Mouse (Mus musculus): Measurements from ENCODE around the gene Herc2. TPM values are rescaled to one million over a fixed set of nuclear protein-coding genes. Genes with fewer than 3 reads are reported as not detected.

Gene Herc2
- polyA plus RNA-seq (2014; fragmentation: Illumina TruSeq; extraction: RNeasy Lipid Tissue Mini Kit (QIAGEN cat#74804); ENCODE audit: low read depth, low replicate concordance), result 31.6 TPM

GRCm38 (mm10) chr7:56049831-56050321 lies at the start of gene Herc2:
Gene Herc2, plus strand, starts transcription at chr7:56050196.

GRCm38 (mm10) chr7:56019930-56020253 lies 30.1 kb upstream of the Herc2 start, which contains the start of gene Nipa1:
Gene Nipa1, minus strand, starts transcription at chr7:56019954.

GRCm38 (mm10) chr7:56239543-56239942 lies 189.5 kb downstream of the Herc2 start, which contains the start of gene Oca2:
Gene Oca2, plus strand, starts transcription at chr7:56239760.

Other genes with a start within 250 kb of the Herc2 start
- 35.6 TPM for gene Cyfip1, start 208.5 kb upstream of the Herc2 start, polyA plus RNA-seq (2014; fragmentation: Illumina TruSeq; extraction: RNeasy Lipid Tissue Mini Kit (QIAGEN cat#74804); ENCODE audit: low read depth, low replicate concordance)
- gene Nipa2, start 87.7 kb upstream of the Herc2 start, polyA plus RNA-seq (2014; fragmentation: Illumina TruSeq; extraction: RNeasy Lipid Tissue Mini Kit (QIAGEN cat#74804); ENCODE audit: low read depth, low replicate concordance), result 94.4 TPM
- 16.8 TPM for gene Nipa1, start 30.2 kb upstream of the Herc2 start, polyA plus RNA-seq (2014; fragmentation: Illumina TruSeq; extraction: RNeasy Lipid Tissue Mini Kit (QIAGEN cat#74804); ENCODE audit: low read depth, low replicate concordance)
- not detected for gene Oca2, start 189.6 kb downstream of the Herc2 start, polyA plus RNA-seq (2014; fragmentation: Illumina TruSeq; extraction: RNeasy Lipid Tissue Mini Kit (QIAGEN cat#74804); ENCODE audit: low read depth, low replicate concordance)